Mouse (Mus musculus) stomach, embryonic 15.5 days (tissue): ENCODE results near the gene Tnpo3. TPM values are rescaled to one million over a fixed set of nuclear protein-coding genes. Genes with fewer than 3 reads are reported as not detected.

Experiments
- ATAC-seq: fragments of 200-750 bp; cut with Nextera tagmentation; 2 replicates; pipeline ENCODE4 v1.8.0; 2017; ENCODE audit warnings: low read depth, moderate number of reproducible peaks, moderate TSS enrichment; ENCODE audit not compliant: insufficient read depth, low FRiP score
- H3K27ac ChIP-seq: fragments of 300-500 bp; sonication (generic); 2 replicates; pipeline ENCODE4 v1.5.1; 2015; ENCODE audit warnings: mild to moderate bottlenecking, inconsistent platforms
- H3K27me3 ChIP-seq: fragments of 300-500 bp; sonication (generic); replicated peaks from 2 replicates; pipeline ENCODE4 v1.6.1; 2015; ENCODE audit warnings: inconsistent platforms
- H3K36me3 ChIP-seq: fragments of 300-500 bp; sonication (generic); 2 replicates; pipeline ENCODE4 v1.6.1; 2015; ENCODE audit warnings: inconsistent platforms
- H3K4me1 ChIP-seq: fragments of 300-500 bp; sonication (generic); 2 replicates; pipeline ENCODE4 v1.6.1; 2015; ENCODE audit warnings: inconsistent platforms
- H3K4me2 ChIP-seq: fragments of 300-500 bp; sonication (generic); 2 replicates; pipeline ENCODE4 v1.6.1; 2015; ENCODE audit warnings: mild to moderate bottlenecking, inconsistent platforms
- H3K4me3 ChIP-seq: fragments of 300-500 bp; sonication (generic); replicated peaks from 2 replicates; pipeline ENCODE4 v1.5.1; 2015; ENCODE audit warnings: inconsistent platforms
- H3K9ac ChIP-seq: fragments of 300-500 bp; sonication (generic); 2 replicates; pipeline ENCODE4 v1.6.1; 2015; ENCODE audit warnings: inconsistent platforms
- H3K9me3 ChIP-seq: fragments of 300-500 bp; sonication (generic); 2 replicates; pipeline ENCODE4 v1.6.1; 2016; ENCODE audit warnings: inconsistent platforms
- WGBS: fragments of 180-500 bp; shearing (Covaris S2); methylation state at CpG from one replicate; pipeline ENCODE4 v1.1.7; 2015; 5-methylcytosine and 5-hydroxymethylcytosine counted together
- polyA plus RNA-seq: library from polyadenylated mRNA; unstranded; fragments of >200 nt; fragmentation: Nextera tagmentation; extraction: Ambion mirVana; gene quantifications from 2 replicates; pipeline ENCODE4 v1.2.1, GENCODE M21; 2015

Tnpo3 gene
- polyA plus RNA-seq, 1 experiment from 2014 or later = 76.7 TPM

GRCm38 (mm10) chr6:29497791-29498190 is 111.9 kb downstream of the Tnpo3 start:
- no peak overlapping the region for H3K9ac ChIP-seq
- no peak overlapping the region for H3K27ac ChIP-seq
- no peaks in the 10 kb centered on the region for H3K36me3 ChIP-seq
- no peak overlapping the region for H3K4me2 ChIP-seq
- no peak; the same call in 1 of the 2 replicates for ATAC-seq
- 0 out of 2 replicates have a peak, but pooled peaks cover 3% of the 10 kb centered on the region for H3K4me1 ChIP-seq
- no peaks in the 10 kb centered on the region for H3K9me3 ChIP-seq
- no peak overlapping the region for H3K4me3 ChIP-seq
- peaks cover 7% of the 10 kb centered on the region; the same call in 1 of the 2 replicates for H3K27me3 ChIP-seq
- WGBS = 37% methylated on average over 2 of the region's 2 CpGs

- Histone ChIP-seq H3K4me2 (no peak overlapping the region), H3K36me3 (no peaks in the 10 kb centered on the region), H3K9me3 (no peaks in the 10 kb centered on the region), H3K27ac (no peak overlapping the region), H3K4me1 (0 out of 2 replicates have a peak, but pooled peaks cover 3% of the 10 kb centered on the region), H3K9ac (no peak overlapping the region), H3K27me3 (peaks cover 7% of the 10 kb centered on the region; the same call in 1 of the 2 replicates), H3K4me3 (no peak overlapping the region)
- WGBS = 35% methylated on average over 25 of the region's 25 CpGs
- ATAC-seq = no peak
These were observed 113.4 kb downstream of the Tnpo3 start for GRCm38 (mm10) chr6:29496270-29496669.

- WGBS = 82% methylated on average over 4 of the region's 4 CpGs
- ATAC-seq = no peak
- no peak overlapping the region for H3K9ac ChIP-seq
- no peaks in the 10 kb centered on the region for H3K36me3 ChIP-seq
- peaks cover 7% of the 10 kb centered on the region; the same call in 1 of the 2 replicates for H3K27me3 ChIP-seq
- no peak overlapping the region for H3K27ac ChIP-seq
- H3K4me2 ChIP-seq = no peak overlapping the region
- no peak overlapping the region for H3K4me3 ChIP-seq
- 0 out of 2 replicates have a peak, but pooled peaks cover 3% of the 10 kb centered on the region for H3K4me1 ChIP-seq
- H3K9me3 ChIP-seq = no peaks in the 10 kb centered on the region
These were observed 115.6 kb downstream of the Tnpo3 start for GRCm38 (mm10) chr6:29494101-29494500.

Other genes with a start within 250 kb of the Tnpo3 start
- gene Opn1sw, start 221.4 kb downstream of the Tnpo3 start, polyA plus RNA-seq = 0.30 and 0.43 TPM in 2 replicates
- 12.2 and 12.4 TPM in 2 replicates for gene Ccdc136, start 213.6 kb downstream of the Tnpo3 start, polyA plus RNA-seq
- 12.1 and 13.6 TPM in 2 replicates for gene Flnc, start 176.6 kb downstream of the Tnpo3 start, polyA plus RNA-seq
- gene Atp6v1f, start 142.2 kb downstream of the Tnpo3 start, polyA plus RNA-seq = 244 and 256 TPM in 2 replicates
- 0.24 TPM in 1 of 2 replicates, not detected in the other for gene Atp6v1fnb, start 138.4 kb downstream of the Tnpo3 start, polyA plus RNA-seq
- gene Kcp, start 101.9 kb downstream of the Tnpo3 start, polyA plus RNA-seq = 20.3 and 20.7 TPM in 2 replicates
- 8.9 and 11.1 TPM in 2 replicates for gene Irf5, start 83.3 kb downstream of the Tnpo3 start, polyA plus RNA-seq
- gene Tspan33, start 84.3 kb upstream of the Tnpo3 start, polyA plus RNA-seq = 10.2 and 19.5 TPM in 2 replicates
- gene Smo, start 125.6 kb upstream of the Tnpo3 start, polyA plus RNA-seq = 36.0 and 41.7 TPM in 2 replicates
- 30.2 and 40.3 TPM in 2 replicates for gene Ahcyl2, start 158.1 kb upstream of the Tnpo3 start, polyA plus RNA-seq